Mouse (Mus musculus) large intestine, adult 2 months (tissue): ENCODE measurements at regions not wholly inside any gene's neighbourhood (a gene's known extent, or its start where the extent isn't known, plus 50 kb on each side); places are given as distances from the start of the nearest gene placed in this dataset.
A peak's percentile ranks its signal among the peaks of the same experiment; 100 is the strongest.

Experiments used
- DNase-seq: peaks from one replicate; pipeline ENCODE4 v3.0.0-alpha.2; 2012; ENCODE audit warnings: low read depth, low spot score
- WGBS: fragments of 180-500 bp; shearing (Covaris S2); methylation state at CpG from one replicate; pipeline ENCODE4 v1.1.7; 2018; 5-methylcytosine and 5-hydroxymethylcytosine counted together

- 77% methylated on average over 5 of the region's 5 CpGs for WGBS
- no peak for DNase-seq
Observed at GRCm38 (mm10) chr14:99601900-99602299, 303.4 kb downstream of the Klf5 start.

DNA sequence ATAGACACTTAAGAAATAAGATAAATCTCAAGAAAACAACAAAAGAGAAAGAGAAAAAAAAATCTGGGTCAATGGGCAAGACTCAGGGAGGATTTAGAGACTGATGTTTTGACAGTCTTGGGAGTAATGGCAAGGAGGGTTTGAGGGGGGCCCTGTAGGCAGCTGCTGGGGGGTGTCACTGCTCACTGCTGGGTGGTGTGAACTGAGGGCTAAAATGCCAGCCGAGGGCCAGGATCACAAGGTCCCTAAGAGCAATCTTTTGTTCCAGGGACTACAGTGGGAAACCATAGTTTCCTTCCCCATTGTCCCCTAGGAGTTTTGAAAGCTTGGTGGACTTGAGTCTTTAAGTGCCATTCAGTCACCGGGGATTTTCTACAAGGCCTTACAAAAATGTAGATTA is 304.8 kb downstream of the Klf5 start:
- no peak for DNase-seq
- WGBS, result 33% methylated on average over 2 of the region's 2 CpGs

DNA sequence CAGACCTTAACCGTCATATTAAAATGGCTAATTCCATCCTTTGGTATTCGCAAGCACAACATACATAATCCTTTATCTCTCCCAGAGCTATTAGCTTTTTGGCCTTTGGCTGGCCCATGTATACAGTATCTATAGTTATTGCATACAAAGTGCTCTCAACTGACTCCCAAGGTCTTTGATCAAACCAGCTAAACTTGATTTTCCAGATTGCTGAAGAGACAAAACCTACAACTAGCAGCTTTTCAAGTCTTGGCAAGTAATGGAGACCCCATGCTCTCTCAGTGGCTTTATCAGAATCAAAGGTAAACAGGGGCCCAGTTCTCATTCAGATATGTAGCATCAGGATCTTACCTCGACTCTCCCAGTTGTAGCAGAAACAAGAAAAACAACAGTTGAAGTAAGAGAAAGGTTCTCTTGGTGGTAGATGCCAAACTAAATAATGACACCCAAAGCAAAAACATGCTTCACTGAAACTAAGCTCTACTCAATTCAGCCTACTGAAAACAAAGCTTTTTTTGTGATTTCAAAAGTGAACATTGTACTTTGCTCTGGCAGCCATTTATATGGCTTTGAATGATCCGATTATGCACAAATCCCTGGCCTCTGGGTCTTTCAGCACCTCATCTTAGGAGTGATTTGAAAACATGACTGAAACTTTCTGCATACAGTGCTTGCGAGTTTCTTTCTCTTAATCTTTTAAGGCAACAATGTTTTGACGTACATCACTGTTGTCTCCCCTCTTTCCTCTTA is 307.0 kb downstream of the Klf5 start:
- DNase-seq, result no peak
- WGBS, result 25% methylated on average over 6 of the region's 6 CpGs

GRCm38 (mm10) chr14:99609003-99609402 is 310.5 kb downstream of the Klf5 start:
- 38% methylated on average over 2 of the region's 2 CpGs for WGBS
- DNase-seq, result no peak

- DNase-seq, result no peak
- WGBS, result 80% methylated on average over 5 of the region's 5 CpGs
Observed at GRCm38 (mm10) chr14:99611435-99611834, 312.9 kb downstream of the Klf5 start.

DNA sequence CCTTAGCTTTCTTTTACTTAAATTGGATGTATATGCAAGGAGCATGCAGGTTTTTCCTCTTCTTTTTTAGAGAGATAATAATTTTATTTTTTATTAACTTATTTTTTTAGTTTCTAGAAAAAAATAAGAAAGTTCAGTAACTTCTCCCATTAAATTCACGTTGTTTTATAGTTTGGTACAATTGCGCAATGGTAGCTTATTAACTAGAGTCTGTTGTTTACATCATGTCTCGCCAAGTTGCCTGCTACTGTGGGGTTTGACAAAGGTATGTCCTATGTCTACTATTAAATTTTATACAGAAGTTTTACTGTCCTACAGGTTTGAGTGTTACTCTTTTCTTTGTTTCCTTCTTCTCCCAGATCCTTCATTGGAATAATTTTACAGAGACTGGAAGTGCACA is 313.6 kb downstream of the Klf5 start:
- no peak for DNase-seq
- 26% methylated on average over 3 of the region's 3 CpGs for WGBS

DNA sequence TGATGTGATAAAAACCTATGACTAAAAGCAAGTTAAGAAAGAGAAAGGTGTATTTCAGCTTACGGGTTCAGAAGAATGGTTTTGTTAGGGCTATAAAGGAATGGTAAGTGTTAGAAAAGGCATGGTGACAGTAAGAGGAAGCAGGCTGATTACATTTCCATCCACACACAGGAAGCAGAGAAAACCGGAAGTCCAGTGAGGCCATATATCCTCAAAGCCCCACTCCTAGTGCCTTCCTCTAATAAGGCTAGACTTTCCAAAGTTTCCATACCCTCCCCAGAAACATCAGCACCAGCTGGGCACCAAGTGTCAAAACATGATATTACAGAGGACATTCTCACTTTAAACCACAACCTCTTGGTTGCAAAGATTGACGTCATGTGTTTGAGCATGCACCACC is 316.3 kb downstream of the Klf5 start:
- no peak for DNase-seq
- 53% methylated on average over 3 of the region's 3 CpGs for WGBS

- 21% methylated on average over 7 of the region's 7 CpGs for WGBS
- DNase-seq, result no peak
Observed at GRCm38 (mm10) chr14:99616655-99617335, 318.3 kb downstream of the Klf5 start.

- 30% methylated on average over 2 of the region's 2 CpGs for WGBS
- DNase-seq, result no peak
Observed at GRCm38 (mm10) chr14:99617374-99617773, 318.9 kb downstream of the Klf5 start.

GRCm38 (mm10) chr14:99621538-99621937 is 323.0 kb downstream of the Klf5 start:
- DNase-seq, result no peak
- 89% methylated on average over 3 of the region's 3 CpGs for WGBS

DNA sequence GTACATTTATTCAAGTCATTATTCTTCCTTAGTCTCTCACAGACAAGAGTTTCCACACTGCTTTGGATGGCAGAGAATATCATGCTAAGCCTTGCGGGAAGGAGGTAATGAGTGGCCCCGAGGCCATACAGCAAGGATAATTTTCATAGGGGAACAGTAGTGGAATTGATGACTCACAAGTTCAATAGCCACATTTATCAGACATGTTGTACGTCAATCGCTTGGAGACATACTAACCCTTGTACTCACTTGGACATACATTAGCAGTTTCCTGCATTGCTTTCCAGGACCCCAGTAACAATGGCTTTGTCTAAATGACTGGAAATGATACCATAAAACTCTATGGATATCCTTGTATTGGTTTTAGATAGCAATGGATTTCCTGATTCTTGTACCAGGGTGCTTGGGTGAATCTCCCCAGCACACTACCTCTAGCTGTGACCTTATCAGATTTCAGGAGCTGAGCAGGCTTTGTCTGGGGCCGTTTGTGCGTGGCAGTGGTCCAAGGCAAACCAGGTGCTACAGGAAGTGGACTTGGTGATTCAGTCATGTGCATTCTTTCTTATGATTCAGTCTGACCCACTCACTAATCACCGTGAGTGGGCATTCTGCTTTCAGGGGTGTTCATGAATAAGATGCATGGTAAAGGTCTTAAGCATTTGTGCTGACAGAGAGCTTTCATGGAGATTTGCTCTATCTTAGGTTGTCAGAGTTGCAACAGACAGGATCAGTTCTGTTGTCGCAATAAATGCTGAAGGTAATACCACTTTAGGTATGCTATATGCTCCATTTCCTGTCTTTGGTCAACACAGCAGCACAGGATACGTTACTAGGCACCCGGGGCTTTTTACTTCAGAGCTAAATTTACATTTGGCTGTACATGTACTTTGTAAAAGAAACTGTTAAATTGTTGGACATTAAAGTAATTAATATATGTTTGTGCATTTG is 326.2 kb downstream of the Klf5 start:
- DNase-seq, result no peak
- whole genome bisulfite sequencing, result 29% methylated on average over 10 of the region's 10 CpGs

- WGBS, result 60% methylated on average over 1 of the region's 1 CpGs
- no peak for DNase-seq
Observed at GRCm38 (mm10) chr14:99627615-99628014, 329.1 kb downstream of the Klf5 start.

- DNase-seq, result no peak
- 11% methylated on average over 10 of the region's 10 CpGs for WGBS
Observed at GRCm38 (mm10) chr14:99631092-99631491, 332.6 kb downstream of the Klf5 start.

DNA sequence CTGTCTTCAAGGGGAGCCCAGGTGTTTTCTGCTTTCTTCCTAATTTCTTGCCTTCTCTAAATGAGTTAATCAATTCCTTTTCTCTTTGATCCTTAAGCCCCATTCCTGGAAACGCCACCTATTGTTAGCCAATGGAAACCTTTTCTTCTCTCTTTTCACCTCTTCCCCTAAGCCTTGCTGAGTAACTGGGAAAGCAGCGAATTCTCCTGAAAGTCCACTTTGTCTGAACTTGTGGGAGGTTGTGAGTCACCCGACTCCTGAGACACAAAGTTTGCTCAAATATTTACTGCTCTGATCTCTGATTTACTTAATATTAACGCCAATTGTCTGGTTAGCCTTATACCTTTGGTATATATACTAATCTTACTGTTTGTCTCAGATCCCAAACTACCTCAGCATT is 334.0 kb downstream of the Klf5 start:
- WGBS, result 69% methylated on average over 4 of the region's 4 CpGs
- no peak for DNase-seq

- 82% methylated on average over 4 of the region's 4 CpGs for WGBS
- DNase-seq, result no peak
Observed at GRCm38 (mm10) chr14:99635556-99636150, 337.2 kb downstream of the Klf5 start.

DNA sequence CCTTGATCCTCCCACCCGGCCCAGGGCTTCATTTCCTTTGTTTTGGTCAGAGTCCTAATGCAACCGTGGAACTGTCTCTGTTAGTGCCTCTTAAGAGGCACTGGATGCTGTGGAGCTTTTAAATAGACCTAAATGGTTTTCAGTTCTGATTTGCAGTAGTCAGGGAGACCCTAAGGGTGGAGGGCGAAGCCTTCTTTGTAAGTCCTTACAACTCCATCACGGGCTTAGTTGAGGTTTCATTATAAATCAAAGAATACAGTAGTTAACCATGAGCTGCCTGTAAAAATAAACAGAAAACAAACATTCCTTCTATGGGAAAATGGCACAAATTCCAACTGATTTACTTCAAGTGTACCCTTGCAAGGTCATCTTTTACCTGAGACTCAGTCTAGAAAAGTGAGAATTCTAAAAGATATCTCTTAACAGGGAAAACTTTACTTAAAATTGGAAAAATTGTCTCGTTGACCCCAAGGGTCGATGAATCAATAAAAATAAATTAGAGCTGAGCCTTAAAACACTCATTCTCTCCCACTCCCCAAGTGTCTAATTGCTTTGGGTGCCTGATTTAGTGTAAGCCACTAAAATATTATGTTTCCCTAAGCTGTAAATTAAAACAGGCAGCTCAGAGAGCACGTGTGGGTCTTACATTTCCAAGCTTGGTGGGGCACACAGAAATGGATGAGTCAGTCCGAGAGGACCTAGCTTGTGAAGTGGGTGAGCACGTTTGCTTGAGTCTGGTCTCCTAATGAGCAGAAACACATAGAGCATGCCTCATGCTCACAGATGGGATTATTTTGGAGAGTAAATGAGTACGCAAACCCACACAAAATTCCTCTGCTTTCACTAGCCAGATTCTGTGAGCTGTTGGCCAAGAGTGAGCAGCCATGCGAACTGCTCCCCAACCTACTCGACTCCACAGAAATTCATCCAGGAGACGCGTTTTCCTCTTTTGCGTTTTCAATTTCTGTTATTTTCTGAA is 343.3 kb downstream of the Klf5 start:
- no peak for DNase-seq
- WGBS, result 81% methylated on average over 15 of the region's 15 CpGs

GRCm38 (mm10) chr14:99646323-99646722 is 347.8 kb downstream of the Klf5 start:
- 26% methylated on average over 3 of the region's 3 CpGs for WGBS
- DNase-seq, result peak; percentile 53

GRCm38 (mm10) chr14:99674399-99674798 is 375.9 kb downstream of the Klf5 start:
- no peak for DNase-seq
- WGBS, result 76% methylated on average over 3 of the region's 3 CpGs
